Mouse (Mus musculus) ES-E14 (cell line): ENCODE results near the gene A630010A05Rik. TPM values are rescaled to one million over a fixed set of nuclear protein-coding genes. Genes with fewer than 3 reads are reported as not detected.
A peak's percentile ranks its signal among the peaks of the same experiment; 100 is the strongest.
"Not testable (repeated sequence)": the region's sequence is repeated elsewhere in the genome, so short reads cannot be mapped to it uniquely, and the experiment has no call there.

ENCODE experiments used
- DNase-seq: peaks from one replicate; pipeline ENCODE4 v3.0.0-alpha.2; 2013; ENCODE audit warnings: low read depth, low spot score
- H3K27ac ChIP-seq: 2 replicates; pipeline ENCODE4 v1.5.1; 2012; ENCODE audit warnings: low read depth, mild to moderate bottlenecking, low read length, moderate library complexity, mixed read lengths; ENCODE audit not compliant: poor library complexity, insufficient read depth, severe bottlenecking
- H3K36me3 ChIP-seq: 2 replicates; pipeline ENCODE4 v1.6.1; 2012; ENCODE audit warnings: mild to moderate bottlenecking, low read length, moderate library complexity, mixed read lengths; ENCODE audit not compliant: control insufficient read depth, poor library complexity, insufficient read depth, severe bottlenecking
- H3K4me1 ChIP-seq, 2 experiments: fragments of 150-350 bp in 1 of 2; sonication (generic) in 1 of 2; 2 replicates each; pipeline ENCODE4 v1.6.1; 2012; ENCODE audit warnings: low read length in 2 of 2, mild to moderate bottlenecking in 1 of 2, mixed read lengths in 1 of 2; ENCODE audit not compliant: control insufficient read depth in 2 of 2, insufficient read depth in 2 of 2, poor library complexity in 1 of 2
- H3K4me3 ChIP-seq, 2 experiments: fragments of 150-350 bp in 1 of 2; sonication (generic) in 1 of 2; 2 replicates each; pipeline ENCODE4 v1.5.1; 2012; ENCODE audit warnings: low read length in 2 of 2, low read depth in 1 of 2, mild to moderate bottlenecking in 1 of 2, mixed read lengths in 1 of 2; ENCODE audit not compliant: insufficient read depth in 1 of 2, poor library complexity in 1 of 2, severe bottlenecking in 1 of 2
- H3K9ac ChIP-seq: 2 replicates; pipeline ENCODE4 v1.6.1; 2012; ENCODE audit warnings: low read depth, mild to moderate bottlenecking, low read length, mixed read lengths; ENCODE audit not compliant: poor library complexity, insufficient read depth, severe bottlenecking
- H3K9me3 ChIP-seq: fragments of 150-350 bp; sonication (generic); 2 replicates; pipeline ENCODE4 v1.6.1; 2012; ENCODE audit warnings: low read depth, mild to moderate bottlenecking, low read length; ENCODE audit not compliant: control insufficient read depth, insufficient read depth
- CHD2 ChIP-seq: IDR thresholded peaks from 2 replicates; pipeline ENCODE4 v1.6.1; 2014; ENCODE audit warnings: mild to moderate bottlenecking, low read depth, low read length, inconsistent platforms
- HCFC1 ChIP-seq: IDR thresholded peaks from 2 replicates; pipeline ENCODE4 v1.6.1; 2012; ENCODE audit warnings: low read length, inconsistent platforms, borderline replicate concordance; ENCODE audit not compliant: insufficient read depth
- MAFK ChIP-seq: IDR thresholded peaks from 2 replicates; pipeline ENCODE4 v1.6.1; 2014; ENCODE audit warnings: mild to moderate bottlenecking, low read depth, low read length, inconsistent platforms; ENCODE audit not compliant: insufficient read depth
- ZC3H11A ChIP-seq: IDR thresholded peaks from 2 replicates; pipeline ENCODE4 v1.6.1; 2012; ENCODE audit warnings: low read depth, mild to moderate bottlenecking, inconsistent platforms, low read length, borderline replicate concordance
- ZNF384 ChIP-seq: IDR thresholded peaks from 2 replicates; pipeline ENCODE4 v1.6.1; 2012; ENCODE audit warnings: low read depth, low read length, inconsistent platforms
- in situ Hi-C, 2 experiments: fragments of 600-800 bp; cut with MboI; formaldehyde crosslinking; loops; one replicate each; pipeline ENCODE4 v1.15.1; 2025; ENCODE audit warnings: low sequenced_read_pairs in 2 of 2, inconsistent platforms in 1 of 2; ENCODE audit not compliant: unreplicated experiment in 2 of 2
- total RNA-seq: library from RNA; depleted of rRNA; stranded (reverse); fragments of 300-350 nt; gene quantifications from 2 replicates; pipeline ENCODE4 v1.2.3, GENCODE M21; 2012; rRNA removed

A630010A05Rik gene
- 0.09 TPM in 1 of 2 replicates, not detected in the other for total RNA-seq

DNA sequence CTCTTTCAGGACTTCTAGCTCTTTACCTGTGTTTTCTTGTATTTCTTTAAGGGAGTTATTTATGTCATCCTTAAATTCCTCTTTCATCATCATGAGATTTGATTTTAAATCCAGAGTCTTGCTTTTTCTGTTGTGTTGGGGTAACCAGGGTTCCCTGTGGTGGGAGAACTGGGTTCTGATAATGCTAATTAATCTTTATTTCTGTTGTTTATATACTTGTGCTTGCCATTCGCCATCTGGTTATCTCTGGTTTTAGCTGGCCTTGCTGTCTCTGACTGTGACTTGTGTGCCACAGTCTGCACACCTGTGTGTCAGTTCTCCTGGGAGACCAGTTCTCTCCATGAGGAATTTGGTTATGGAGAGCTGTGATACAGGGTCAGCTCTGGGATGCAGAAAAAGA, at the start of gene A630010A05Rik:
A630010A05Rik (plus strand) TSS at position 301 of the 400 bp plus-strand sequence.
- in situ Hi-C loops, result no loop called here
- H3K36me3 ChIP-seq, result no peaks in the 10 kb centered on the region
- no peak for DNase-seq
- H3K9me3 ChIP-seq, result no peaks in the 10 kb centered on the region
- H3K27ac ChIP-seq, result no peak within 1 kb of the TSS
- no peak within 1 kb of the TSS for H3K4me3 ChIP-seq
- no peak within 1 kb of the TSS for H3K9ac ChIP-seq
- H3K4me1 ChIP-seq, result peaks cover 2 to 4% of the 10 kb centered on the region in 2 experiments; a peak in 2 of 4 replicates
- TF ChIP-seq MAFK, result no peak
- no peak for TF ChIP-seq ZC3H11A
- no peak for TF ChIP-seq HCFC1
- no peak for TF ChIP-seq CHD2
- no peak for TF ChIP-seq ZNF384

DNA sequence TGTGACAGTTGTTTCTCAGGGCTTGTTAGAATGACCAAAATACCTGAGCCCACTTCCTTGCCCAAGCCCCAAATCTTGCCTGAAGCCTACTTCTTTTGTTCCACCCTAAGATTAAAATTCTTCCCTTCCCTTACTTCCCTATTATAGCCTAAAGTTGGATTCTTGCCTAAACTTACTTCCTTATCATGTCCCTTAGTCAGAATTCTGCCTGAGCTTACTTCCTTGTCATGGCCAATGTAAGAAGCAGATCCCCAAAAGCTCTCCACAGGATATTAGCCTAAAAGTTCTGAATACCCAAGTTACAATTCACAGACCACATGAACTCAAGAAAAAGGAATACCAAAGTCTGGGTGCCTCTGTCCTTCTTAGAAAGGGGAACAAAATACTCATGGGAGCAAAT, 26.4 kb upstream of the A630010A05Rik start:
- H3K4me1 ChIP-seq, result no peaks in the 10 kb centered on the region
- in situ Hi-C loops, result no loop called here

DNA sequence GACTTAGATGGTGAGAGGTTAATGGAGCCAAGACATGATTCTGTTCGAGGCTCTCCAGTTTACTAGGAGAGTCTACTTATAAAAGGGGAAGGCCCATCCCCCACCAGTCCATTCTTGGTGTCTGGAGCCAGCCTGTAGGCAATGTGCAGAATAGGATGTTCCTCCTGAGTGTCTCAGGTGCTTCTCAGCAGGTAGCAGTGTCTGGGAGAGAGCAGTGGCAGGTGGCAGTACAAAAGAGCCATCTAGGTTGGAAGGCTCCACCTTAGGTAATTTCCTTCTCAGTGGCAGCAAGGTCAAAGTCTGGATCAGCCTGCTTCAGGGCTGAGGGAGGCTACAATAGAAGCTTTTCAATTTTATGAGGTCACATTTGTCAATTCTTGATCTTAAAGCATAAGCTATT, 4.9 kb upstream of the A630010A05Rik start:
- in situ Hi-C loops, H3K36me3 ChIP-seq, H3K9me3 ChIP-seq, H3K9ac ChIP-seq, H3K4me1 ChIP-seq, H3K4me3 ChIP-seq: not testable (repeated sequence)
- peak; percentile 37 for DNase-seq
- 0 out of 2 replicates have a peak overlapping the region, but pooled peaks have one; percentile 36 for H3K27ac ChIP-seq

More for the DNA sequence above, 26.4 kb upstream of the A630010A05Rik start:
- no peak overlapping the region for H3K4me3 ChIP-seq
- H3K36me3 ChIP-seq, result no peaks in the 10 kb centered on the region
- TF ChIP-seq MAFK (no peak), ZNF384 (no peak), ZC3H11A (no peak), CHD2 (no peak), HCFC1 (no peak)
- no peak overlapping the region for H3K9ac ChIP-seq
- DNase-seq, result no peak
- no peak overlapping the region for H3K27ac ChIP-seq
- no peaks in the 10 kb centered on the region for H3K9me3 ChIP-seq

Other genes starting within 250 kb of the A630010A05Rik start
- 17.7 and 22.1 TPM in 2 replicates for gene Fopnl, start 244.9 kb upstream of the A630010A05Rik start, total RNA-seq
- 46.7 and 75.7 TPM in 2 replicates for gene Abcc1, start 200.8 kb upstream of the A630010A05Rik start, total RNA-seq